9 mouse cellular contexts compared by ENCODE assay signal in the genomic region with DNA sequence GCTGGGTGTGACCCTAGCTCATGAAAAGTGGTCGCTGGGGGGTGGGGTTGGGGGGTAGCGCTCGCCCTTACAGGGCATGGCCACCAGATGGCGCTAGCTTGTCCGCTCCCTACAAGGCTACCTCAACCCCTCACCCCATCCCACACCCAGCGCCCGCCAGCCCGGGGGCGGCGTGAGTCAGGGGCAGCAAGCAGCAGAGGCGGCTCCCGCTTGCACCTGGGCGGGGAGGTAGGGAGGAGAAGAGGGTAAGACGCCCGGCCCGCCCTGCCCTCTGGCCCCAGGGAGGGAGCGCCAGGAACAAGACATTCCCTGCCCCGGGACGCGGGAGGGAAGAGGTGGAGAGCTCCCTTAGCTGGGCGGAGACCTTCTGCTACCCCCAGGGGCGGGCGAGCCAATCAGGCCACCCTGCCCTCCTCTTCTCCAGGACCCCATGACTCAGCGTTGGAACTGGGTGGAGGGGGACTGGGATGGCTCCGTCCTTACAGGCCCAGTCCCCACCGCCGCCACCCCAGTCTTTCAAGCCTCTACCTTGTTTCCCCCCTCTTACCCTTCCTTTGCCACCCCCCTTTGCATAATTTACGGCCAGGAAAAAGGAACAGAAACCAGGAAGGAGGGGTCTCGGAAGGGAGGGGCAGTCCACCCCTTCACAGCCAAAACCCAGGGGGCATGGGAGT. TPM values are rescaled to one million over a fixed set of nuclear protein-coding genes. Genes with fewer than 3 reads are reported as not detected.
DNase-seq lines count a peak whose midpoint lies in the region; ATAC-seq and TF ChIP-seq lines count a peak whose summit lies in the region.
"Had no signal": no experiment of that assay in that cellular context is flagged by ENCODE, and none has a peak within 500 bp of the region (broad histone marks: within the 10 kb centered on the region; RNA-seq: fewer than 3 reads in every experiment).

No protein-coding gene starts in this region.

- peak overlapping the region; percentile 80 for H3K4me3 ChIP-seq in gastrocnemius, adult 2 months
- peak overlapping the region; percentile 48 for H3K4me3 ChIP-seq in hindbrain, embryonic 15.5 days
- H3K4me3 ChIP-seq in limb, embryonic 10.5 days, result peak overlapping the region; percentile 64
- peak overlapping the region; percentile 57 for H3K4me3 ChIP-seq in midbrain, embryonic 13.5 days (replicated peaks)

- peak; percentile 100; the same call in 1 of the 2 replicates for TF ChIP-seq CTCF in gastrocnemius, adult 2 months (IDR thresholded peaks at IDR 0.05)

- peak overlapping the region; percentile 84 for H3K27ac ChIP-seq in gastrocnemius, adult 2 months
- H3K27ac ChIP-seq in hindbrain, embryonic 15.5 days (replicated peaks), result no peak overlapping the region; the same call in 1 of the 2 replicates
- H3K27ac ChIP-seq in limb, embryonic 10.5 days, result peak overlapping the region; percentile 91
- H3K27ac ChIP-seq in midbrain, embryonic 13.5 days, result 0 out of 2 replicates have a peak overlapping the region, but pooled peaks have one; percentile 39

- H3K4me2 ChIP-seq in hindbrain, embryonic 15.5 days, result peak overlapping the region; percentile 86
- peak overlapping the region; percentile 84 for H3K4me2 ChIP-seq in midbrain, embryonic 13.5 days (replicated peaks)

- H3K4me1 ChIP-seq in hindbrain, embryonic 15.5 days (replicated peaks), result peaks cover 15% of the 10 kb centered on the region
- H3K4me1 ChIP-seq in limb, embryonic 10.5 days, result peaks cover 24% of the 10 kb centered on the region
- H3K4me1 ChIP-seq in midbrain, embryonic 13.5 days (replicated peaks), result peaks cover 19% of the 10 kb centered on the region

- WGBS in hindbrain, embryonic 15.5 days, result under 1% methylated on average over 24 of the region's 29 CpGs
- 1% methylated on average over 29 of the region's 29 CpGs for WGBS in limb, embryonic 10.5 days
- WGBS in midbrain, embryonic 13.5 days, result 1% methylated on average over 28 of the region's 29 CpGs

- H3K9me3 ChIP-seq in hindbrain, embryonic 15.5 days, result no peaks in the 10 kb centered on the region
- H3K9me3 ChIP-seq in limb, embryonic 10.5 days (replicated peaks), result no peaks in the 10 kb centered on the region
- H3K9me3 ChIP-seq in midbrain, embryonic 13.5 days, result no peaks in the 10 kb centered on the region

- no peaks in the 10 kb centered on the region for H3K27me3 ChIP-seq in hindbrain, embryonic 15.5 days
- no peaks in the 10 kb centered on the region for H3K27me3 ChIP-seq in limb, embryonic 10.5 days (ENCODE audit: low read depth, poor library complexity, severe bottlenecking)
- H3K27me3 ChIP-seq in midbrain, embryonic 13.5 days, result no peaks in the 10 kb centered on the region
- H3K27me3 ChIP-seq: Patski had no signal

- H3K9ac ChIP-seq in hindbrain, embryonic 15.5 days, result peak overlapping the region; percentile 57
- peak overlapping the region; percentile 78 for H3K9ac ChIP-seq in midbrain, embryonic 13.5 days (replicated peaks)

- peak; percentile 84 for ATAC-seq in common myeloid progenitor, adult 5-6 weeks (replicated peaks; ENCODE audit: low read depth, poor library complexity, severe bottlenecking)
- peak; percentile 89 for ATAC-seq in hindbrain, embryonic 15.5 days (ENCODE audit: low FRiP score, low read depth)
- peak; percentile 92 for ATAC-seq in midbrain, embryonic 13.5 days
- ATAC-seq: Patski had no signal

- no peaks in the 10 kb centered on the region for H3K36me3 ChIP-seq in hindbrain, embryonic 15.5 days
- no peaks in the 10 kb centered on the region for H3K36me3 ChIP-seq in limb, embryonic 10.5 days
- H3K36me3 ChIP-seq in midbrain, embryonic 13.5 days, result no peaks in the 10 kb centered on the region

- intact Hi-C loops in gastrocnemius, adult 2 months (cut with DNase I), result loop anchor here (1.0 kb wide), 1 partner anchor 107 kb away; no protein-coding TSS in a partner anchor

- DNase-seq in layer of hippocampus, adult 8-10 months (ENCODE audit: low spot score in 2 of 2), result peak; percentile 59 to 61
- DNase-seq in layer of hippocampus, adult 9-11 months, result no peak
- DNase-seq in gastrocnemius, adult 2 months, result peak; percentile 88
- DNase-seq in limb, embryonic 10.5 days (ENCODE audit: low spot score), result peak; percentile 95
- peak; percentile 39 for DNase-seq in spleen, adult 12 weeks (ENCODE audit: low spot score)

RNA-seq across cellular contexts. Expression of a gene that starts 13.5 kb away (rescaled TPM):
- total RNA-seq in layer of hippocampus, adult 8-10 months (2022), result under 1 TPM in 2 of 4 experiments, not detected in 2; 0.16 to 0.48 TPM
- 0.09 TPM in 1 of 2 replicates, not detected in the other for total RNA-seq in common myeloid progenitor, adult 5-6 weeks (2017)
- total RNA-seq in gastrocnemius, adult 2 months (2021), result not detected
- polyA plus RNA-seq in hindbrain, embryonic 15.5 days (2015; fragmentation: Nextera tagmentation; extraction: Ambion mirVana), result 0.89 and 1.1 TPM in 2 replicates
- polyA plus RNA-seq in limb, embryonic 10.5 days (2016; fragmentation: Nextera tagmentation; extraction: Ambion mirVana), result 0.25 and 0.30 TPM in 2 replicates
- polyA plus RNA-seq in midbrain, embryonic 13.5 days (2015; fragmentation: Nextera tagmentation; extraction: Ambion mirVana), result 0.88 and 0.93 TPM in 2 replicates

RNA-seq across cellular contexts. Expression of a gene that starts 16.0 kb away (rescaled TPM):
- total RNA-seq in layer of hippocampus, adult 8-10 months (2022), result 10 to 100 TPM; 12.6 to 18.7 (median 15.9) TPM
- 5.0 and 5.3 TPM in 2 replicates for total RNA-seq in common myeloid progenitor, adult 5-6 weeks (2017)
- total RNA-seq in gastrocnemius, adult 2 months (2021), result 10 to 100 TPM; 22.8 to 33.3 TPM
- polyA plus RNA-seq in hindbrain, embryonic 15.5 days (2015; fragmentation: Nextera tagmentation; extraction: Ambion mirVana), result 0.82 and 0.83 TPM in 2 replicates
- 0.38 and 0.49 TPM in 2 replicates for polyA plus RNA-seq in limb, embryonic 10.5 days (2016; fragmentation: Nextera tagmentation; extraction: Ambion mirVana)
- 0.45 and 0.54 TPM in 2 replicates for polyA plus RNA-seq in midbrain, embryonic 13.5 days (2015; fragmentation: Nextera tagmentation; extraction: Ambion mirVana)

RNA-seq across cellular contexts. Expression of a gene that starts 16.8 kb away (rescaled TPM):
- total RNA-seq in layer of hippocampus, adult 8-10 months (2022), result under 1 TPM; 0.32 to 0.47 (median 0.39) TPM
- not detected in 2 replicates for total RNA-seq in common myeloid progenitor, adult 5-6 weeks (2017)
- not detected for total RNA-seq in gastrocnemius, adult 2 months (2021)
- polyA plus RNA-seq in hindbrain, embryonic 15.5 days (2015; fragmentation: Nextera tagmentation; extraction: Ambion mirVana), result 0.09 and 0.34 TPM in 2 replicates
- 0.24 TPM in 1 of 2 replicates, not detected in the other for polyA plus RNA-seq in limb, embryonic 10.5 days (2016; fragmentation: Nextera tagmentation; extraction: Ambion mirVana)
- polyA plus RNA-seq in midbrain, embryonic 13.5 days (2015; fragmentation: Nextera tagmentation; extraction: Ambion mirVana), result 0.19 and 0.24 TPM in 2 replicates

RNA-seq across cellular contexts. Expression of a gene that starts 24.1 kb away (rescaled TPM):
- total RNA-seq in layer of hippocampus, adult 8-10 months (2022), result 1 to 10 TPM; 1.9 to 7.1 (median 4.3) TPM
- total RNA-seq in common myeloid progenitor, adult 5-6 weeks (2017), result 1.6 TPM in 1 of 2 replicates, not detected in the other
- total RNA-seq in gastrocnemius, adult 2 months (2021), result 1 to 10 TPM in 1 of 2 experiments, under 1 TPM in 1; 0.41 to 2.1 TPM
- polyA plus RNA-seq in hindbrain, embryonic 15.5 days (2015; fragmentation: Nextera tagmentation; extraction: Ambion mirVana), result 0.89 TPM in 1 of 2 replicates, not detected in the other
- polyA plus RNA-seq in limb, embryonic 10.5 days (2016; fragmentation: Nextera tagmentation; extraction: Ambion mirVana), result 0.26 TPM in 1 of 2 replicates, not detected in the other
- polyA plus RNA-seq in midbrain, embryonic 13.5 days (2015; fragmentation: Nextera tagmentation; extraction: Ambion mirVana), result 1.5 TPM in 1 of 2 replicates, not detected in the other
- polyA plus RNA-seq: Patski had no signal

RNA-seq across cellular contexts. Expression of a gene that starts 28.7 kb away (rescaled TPM):
- 100 to 1,000 TPM; 129 to 141 (median 137) TPM for total RNA-seq in layer of hippocampus, adult 8-10 months (2022)
- 34.0 and 35.2 TPM in 2 replicates for total RNA-seq in common myeloid progenitor, adult 5-6 weeks (2017)
- total RNA-seq in gastrocnemius, adult 2 months (2021), result 10 to 100 TPM; 21.7 to 30.5 TPM
- 71.0 and 77.1 TPM in 2 replicates for polyA plus RNA-seq in hindbrain, embryonic 15.5 days (2015; fragmentation: Nextera tagmentation; extraction: Ambion mirVana)
- 29.4 TPM in 2 replicates for polyA plus RNA-seq in limb, embryonic 10.5 days (2016; fragmentation: Nextera tagmentation; extraction: Ambion mirVana)
- 28.2 and 34.2 TPM in 2 replicates for polyA plus RNA-seq in midbrain, embryonic 13.5 days (2015; fragmentation: Nextera tagmentation; extraction: Ambion mirVana)
